Mouse (Mus musculus) cerebellum, adult 2 months (tissue): ENCODE results near the gene Cdh15.

Experiments used
- CTCF ChIP-seq: fragments of 200-500 bp; IDR thresholded peaks from 2 replicates; pipeline ENCODE4 v1.5.1; 2011; ENCODE audit warnings: low read depth, mild to moderate bottlenecking, control low read depth, low read length, moderate library complexity, borderline replicate concordance; ENCODE audit not compliant: insufficient read depth
- POLR2A ChIP-seq: fragments of 200-500 bp; IDR thresholded peaks from 2 replicates; pipeline ENCODE4 v1.6.1; 2011; ENCODE audit warnings: low read length, control low read depth, borderline replicate concordance; ENCODE audit not compliant: insufficient read depth

GRCm38 (mm10) chr8:122870377-122870863 is 22.7 kb downstream of the Cdh15 start:
- TF ChIP-seq CTCF (no peak), POLR2A (no peak)
